Mouse (Mus musculus) hindbrain, postnatal 0 days (tissue): ENCODE measurements around the gene Cdk16. TPM values are rescaled to one million over a fixed set of nuclear protein-coding genes. Genes with fewer than 3 reads are reported as not detected.

Experiments
- ATAC-seq: fragments of 200-750 bp; cut with Nextera tagmentation; 2 replicates; pipeline ENCODE4 v1.8.0; 2017; ENCODE audit warnings: mild to moderate bottlenecking, moderate TSS enrichment, moderate library complexity
- DNase-seq: peaks from one replicate; pipeline ENCODE4 v3.0.0-alpha.2; 2015; ENCODE audit warnings: low spot score
- H3K27ac ChIP-seq: fragments of 300-500 bp; sonication (generic); 2 replicates; pipeline ENCODE4 v1.5.1; 2014; ENCODE audit warnings: mild to moderate bottlenecking
- H3K27me3 ChIP-seq: fragments of 300-500 bp; sonication (generic); 2 replicates; pipeline ENCODE4 v1.6.1; 2014; ENCODE audit warnings: low read length, mixed read lengths; ENCODE audit not compliant: insufficient read depth
- H3K36me3 ChIP-seq: fragments of 300-500 bp; sonication (generic); 2 replicates; pipeline ENCODE4 v1.6.1; 2014; ENCODE audit warnings: low read length, mixed read lengths; ENCODE audit not compliant: insufficient read depth
- H3K4me1 ChIP-seq: fragments of 300-500 bp; sonication (generic); 2 replicates; pipeline ENCODE4 v1.6.1; 2014; ENCODE audit warnings: antibody characterized with exemption, low read length, mixed read lengths; ENCODE audit not compliant: insufficient read depth
- H3K4me2 ChIP-seq: fragments of 300-500 bp; sonication (generic); 2 replicates; pipeline ENCODE4 v1.6.1; 2014; ENCODE audit warnings: low read depth, mild to moderate bottlenecking, low read length, moderate library complexity, mixed read lengths
- H3K4me3 ChIP-seq: fragments of 300-500 bp; sonication (generic); 2 replicates; pipeline ENCODE4 v1.5.1; 2014; ENCODE audit warnings: low read length
- H3K9ac ChIP-seq: fragments of 300-500 bp; sonication (generic); replicated peaks from 2 replicates; pipeline ENCODE4 v1.6.1; 2014; ENCODE audit warnings: mild to moderate bottlenecking, low read length, moderate library complexity, mixed read lengths
- H3K9me3 ChIP-seq: fragments of 300-500 bp; sonication (generic); 2 replicates; pipeline ENCODE4 v1.6.1; 2016; ENCODE audit warnings: low read length, mixed read lengths
- CTCF ChIP-seq: IDR thresholded peaks from 2 replicates; pipeline ENCODE4 v1.5.1; 2016; ENCODE audit warnings: antibody characterized with exemption, control low read depth, low read depth
- WGBS: fragments of 180-500 bp; shearing (Covaris S2); extraction: QIAGEN DNeasy Blood & Tissue Kit; methylation state at CpG from one replicate; pipeline ENCODE4 v1.1.7; 2014; 5-methylcytosine and 5-hydroxymethylcytosine counted together
- polyA plus RNA-seq: library from polyadenylated mRNA; unstranded; fragments of >200 nt; fragmentation: Nextera tagmentation; extraction: Ambion mirVana; gene quantifications from 2 replicates; pipeline ENCODE4 v1.2.1, GENCODE M21; 2015
- total RNA-seq: library from RNA; depleted of rRNA; stranded (reverse); fragments of >200 nt; gene quantifications from 2 replicates; pipeline ENCODE4 v1.2.3, GENCODE M21; 2014

The Cdk16 gene
- total and polyA plus RNA-seq, 2 experiments from 2014 or later: 169 to 260 TPM

- 34% methylated on average over 5 of the region's 5 CpGs for WGBS
- ATAC-seq (peak; percentile 28), DNase-seq (no peak)
- 0 out of 2 replicates have a peak overlapping the region, but pooled peaks have one; percentile 88 for H3K27ac ChIP-seq
- no peaks in the 10 kb centered on the region; the same call in 1 of the 2 replicates for H3K4me1 ChIP-seq
- H3K36me3 ChIP-seq: no peaks in the 10 kb centered on the region
- H3K9ac ChIP-seq: no peak overlapping the region
- H3K9me3 ChIP-seq: no peaks in the 10 kb centered on the region
- TF ChIP-seq CTCF: no peak
- no peak overlapping the region for H3K4me3 ChIP-seq
- H3K27me3 ChIP-seq: no peaks in the 10 kb centered on the region
- no peak overlapping the region for H3K4me2 ChIP-seq
Observed at GRCm38 (mm10) chrX:20662317-20662715, 25.4 kb upstream of the Cdk16 start.

GRCm38 (mm10) chrX:20662716-20663443, 24.9 kb upstream of the Cdk16 start:
- Histone ChIP-seq H3K4me3 (peak overlapping the region; percentile 58), H3K4me1 (no peaks in the 10 kb centered on the region; the same call in 1 of the 2 replicates), H3K27ac (peak overlapping the region; percentile 88), H3K9me3 (no peaks in the 10 kb centered on the region), H3K4me2 (peak overlapping the region; percentile 61), H3K27me3 (no peaks in the 10 kb centered on the region), H3K9ac (peak overlapping the region; percentile 78), H3K36me3 (no peaks in the 10 kb centered on the region; the same call in 1 of the 2 replicates)
- ATAC-seq (peak; percentile 88), DNase-seq (peak; percentile 95)
- peak; percentile 60 for TF ChIP-seq CTCF
- WGBS: 36% methylated on average over 27 of the region's 28 CpGs

- no peak for TF ChIP-seq CTCF
- H3K36me3 ChIP-seq: no peaks in the 10 kb centered on the region; the same call in 1 of the 2 replicates
- no peaks in the 10 kb centered on the region for H3K27me3 ChIP-seq
- H3K4me3 ChIP-seq: peak overlapping the region; percentile 58
- peak overlapping the region; percentile 61 for H3K4me2 ChIP-seq
- no peaks in the 10 kb centered on the region for H3K9me3 ChIP-seq
- no peaks in the 10 kb centered on the region; the same call in 1 of the 2 replicates for H3K4me1 ChIP-seq
- peak; percentile 44 for DNase-seq
- ATAC-seq: peak; percentile 21
- H3K27ac ChIP-seq: peak overlapping the region; percentile 88
- H3K9ac ChIP-seq: peak overlapping the region; percentile 78
- 33% methylated on average over 9 of the region's 9 CpGs for WGBS
Observed at GRCm38 (mm10) chrX:20663444-20663790, 24.3 kb upstream of the Cdk16 start.

- ATAC-seq: peak; percentile 91
- Histone ChIP-seq H3K36me3 (no peaks in the 10 kb centered on the region), H3K9ac (peak overlapping the region; percentile 80), H3K27me3 (no peaks in the 10 kb centered on the region), H3K4me1 (0 out of 2 replicates have a peak, but pooled peaks cover 2% of the 10 kb centered on the region), H3K9me3 (no peaks in the 10 kb centered on the region), H3K27ac (peak overlapping the region; percentile 96), H3K4me3 (peak overlapping the region; percentile 61), H3K4me2 (peak overlapping the region; percentile 62)
- TF ChIP-seq CTCF: no peak
- DNase-seq: peak; percentile 88
- WGBS: 35% methylated on average over 33 of the region's 33 CpGs
Observed at GRCm38 (mm10) chrX:20688068-20688547, 354 bp downstream of the Cdk16 start.

- H3K9ac ChIP-seq: peak overlapping the region; percentile 80
- peak overlapping the region; percentile 61 for H3K4me3 ChIP-seq
- H3K9me3 ChIP-seq: no peaks in the 10 kb centered on the region
- DNase-seq (peak; percentile 78), ATAC-seq (peak; percentile 61)
- WGBS: 23% methylated on average over 14 of the region's 35 CpGs
- H3K27me3 ChIP-seq: no peaks in the 10 kb centered on the region
- no peak; the same call in 1 of the 2 replicates for TF ChIP-seq CTCF
- 0 out of 2 replicates have a peak, but pooled peaks cover 2% of the 10 kb centered on the region for H3K4me1 ChIP-seq
- H3K36me3 ChIP-seq: no peaks in the 10 kb centered on the region
- peak overlapping the region; percentile 96 for H3K27ac ChIP-seq
- peak overlapping the region; percentile 62 for H3K4me2 ChIP-seq
Observed at GRCm38 (mm10) chrX:20688615-20689014, 861 bp downstream of the Cdk16 start.

GRCm38 (mm10) chrX:20691566-20691965, 3.8 kb downstream of the Cdk16 start:
- TF ChIP-seq CTCF: no peak
- H3K27me3 ChIP-seq: no peaks in the 10 kb centered on the region
- 67% methylated on average over 3 of the region's 3 CpGs for WGBS
- no peak overlapping the region for H3K4me3 ChIP-seq
- H3K9ac ChIP-seq: no peak overlapping the region
- H3K4me1 ChIP-seq: 0 out of 2 replicates have a peak, but pooled peaks cover 2% of the 10 kb centered on the region
- no peaks in the 10 kb centered on the region for H3K9me3 ChIP-seq
- DNase-seq (no peak), ATAC-seq (no peak)
- no peak overlapping the region for H3K27ac ChIP-seq
- H3K36me3 ChIP-seq: peaks cover 2% of the 10 kb centered on the region; the same call in 1 of the 2 replicates
- no peak overlapping the region for H3K4me2 ChIP-seq

GRCm38 (mm10) chrX:20692616-20693015, 4.9 kb downstream of the Cdk16 start:
- 76% methylated on average over 1 of the region's 1 CpGs for WGBS
- Histone ChIP-seq H3K4me2 (no peak overlapping the region), H3K27ac (no peak overlapping the region), H3K4me3 (no peak overlapping the region), H3K4me1 (0 out of 2 replicates have a peak, but pooled peaks cover 2% of the 10 kb centered on the region), H3K27me3 (no peaks in the 10 kb centered on the region), H3K36me3 (peaks cover 7% of the 10 kb centered on the region; the same call in 1 of the 2 replicates), H3K9ac (no peak overlapping the region), H3K9me3 (no peaks in the 10 kb centered on the region)
- TF ChIP-seq CTCF: no peak
- no peak for ATAC-seq
- no peak for DNase-seq
